Mouse (Mus musculus) cerebellum, adult 2 months (tissue): ENCODE measurements around the gene Kcnh3.

Source experiments
- CTCF ChIP-seq: fragments of 200-500 bp; IDR thresholded peaks from 2 replicates; pipeline ENCODE4 v1.5.1; 2011; ENCODE audit warnings: low read depth, mild to moderate bottlenecking, control low read depth, low read length, moderate library complexity, borderline replicate concordance; ENCODE audit not compliant: insufficient read depth
- POLR2A ChIP-seq: fragments of 200-500 bp; IDR thresholded peaks from 2 replicates; pipeline ENCODE4 v1.6.1; 2011; ENCODE audit warnings: low read length, control low read depth, borderline replicate concordance; ENCODE audit not compliant: insufficient read depth

DNA sequence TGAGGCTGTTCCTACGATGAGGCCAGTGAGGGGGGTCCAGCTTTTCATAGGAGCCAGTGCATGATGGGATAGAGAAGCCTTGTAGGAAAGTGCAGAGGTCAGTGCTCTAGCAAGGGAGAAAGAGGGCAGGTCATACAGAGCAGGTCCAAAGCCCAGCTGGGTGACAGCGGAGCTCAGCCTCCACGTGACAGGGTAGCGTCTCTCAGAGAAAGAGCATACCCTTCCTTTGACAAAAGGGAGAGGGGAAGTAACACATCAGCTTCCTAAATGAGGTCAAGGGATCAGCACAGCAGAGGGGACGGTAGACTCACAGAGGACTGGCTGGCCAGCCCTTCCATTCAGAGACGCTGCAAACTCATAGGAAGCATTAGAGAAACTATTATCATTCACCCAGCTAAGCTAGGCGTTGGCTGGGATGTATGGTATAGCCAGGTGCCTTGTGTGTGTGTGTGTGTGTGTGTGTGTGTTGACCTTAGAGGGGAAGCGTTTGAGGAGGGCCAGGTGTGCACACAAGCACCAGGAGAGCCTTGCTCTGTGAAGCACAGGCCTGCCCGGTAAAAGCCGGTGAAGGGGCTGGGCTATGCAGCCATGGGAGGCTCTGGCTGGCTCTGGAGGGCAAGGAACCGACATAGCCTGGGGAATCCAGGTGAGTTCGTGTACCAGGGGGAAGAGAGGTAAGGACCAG, 9.8 kb downstream of the Kcnh3 start:
- TF ChIP-seq CTCF (no peak), POLR2A (no peak)
